Mouse (Mus musculus): ENCODE data around the gene Ttc7b. TPM values are rescaled to one million over a fixed set of nuclear protein-coding genes. Genes with fewer than 3 reads are reported as not detected.

The Ttc7b gene
- total RNA-seq, 2 experiments from 2014 or later, result 168 to 176 TPM

GRCm38 (mm10) chr12:100389878-100390710 is 130.5 kb downstream of the Ttc7b start:
- DNase-seq (ENCODE audit: low spot score in 2 of 2), result peak in 1 of 2 experiments; percentile 67

- DNase-seq (ENCODE audit: low spot score in 2 of 2), result no peak
Observed at GRCm38 (mm10) chr12:100386259-100386658, 134.4 kb downstream of the Ttc7b start.

- no peak for DNase-seq (ENCODE audit: low spot score in 2 of 2)
Observed at GRCm38 (mm10) chr12:100382526-100382925, 138.1 kb downstream of the Ttc7b start.

DNA sequence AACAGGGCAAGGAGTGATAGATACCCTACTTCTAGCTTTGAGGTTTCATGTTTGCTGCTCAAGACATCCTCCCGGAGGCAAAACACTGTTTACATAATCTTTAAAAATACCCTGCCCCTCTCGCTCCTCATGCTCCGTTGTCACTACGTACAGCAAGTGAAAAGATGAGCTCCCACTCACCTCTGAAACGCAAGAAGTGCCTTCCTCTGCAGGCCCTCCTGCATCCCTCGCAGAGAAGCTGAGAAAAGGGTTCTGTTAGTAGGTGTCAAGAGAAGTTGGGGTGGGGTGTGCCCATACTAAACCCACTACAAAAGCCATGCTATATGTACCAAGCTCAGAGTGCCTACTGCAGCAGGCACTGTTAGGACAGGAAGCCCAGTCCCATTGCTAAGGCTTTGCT is 138.7 kb downstream of the Ttc7b start:
- no peak for DNase-seq (ENCODE audit: low spot score in 2 of 2)

GRCm38 (mm10) chr12:100380697-100381291 is 139.8 kb downstream of the Ttc7b start:
- DNase-seq (ENCODE audit: low spot score in 2 of 2), result no peak

- DNase-seq (ENCODE audit: low spot score in 2 of 2), result no peak
Observed at GRCm38 (mm10) chr12:100379833-100380232, 140.8 kb downstream of the Ttc7b start.

GRCm38 (mm10) chr12:100378266-100378665 is 142.4 kb downstream of the Ttc7b start:
- DNase-seq (ENCODE audit: low spot score in 2 of 2), result no peak

DNA sequence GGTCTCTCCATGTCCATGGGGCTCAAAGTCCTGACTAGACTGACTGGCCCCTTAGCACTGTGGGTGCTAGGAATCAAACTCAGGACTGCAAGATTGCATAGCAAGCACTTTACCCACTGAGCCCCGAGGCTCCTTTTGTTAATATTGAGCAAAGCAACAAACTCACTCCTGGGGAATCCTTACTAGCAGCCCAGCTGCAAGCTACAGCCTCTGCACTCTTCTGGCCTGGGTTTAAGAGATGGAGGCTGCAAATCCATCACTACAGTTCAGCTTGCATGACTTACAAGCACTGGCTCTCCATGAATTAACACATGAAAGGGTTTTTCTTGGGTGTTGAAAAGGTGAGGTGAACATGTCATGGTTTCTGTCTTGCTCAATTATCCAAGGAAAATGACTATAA is 142.8 kb downstream of the Ttc7b start:
- DNase-seq (ENCODE audit: low spot score in 2 of 2), result no peak

- DNase-seq (ENCODE audit: low spot score in 2 of 2), result no peak
Observed at GRCm38 (mm10) chr12:100375801-100376200, 144.8 kb downstream of the Ttc7b start.

- DNase-seq (ENCODE audit: low spot score in 2 of 2), result no peak
Observed at GRCm38 (mm10) chr12:100372785-100373184, 147.8 kb downstream of the Ttc7b start.

DNA sequence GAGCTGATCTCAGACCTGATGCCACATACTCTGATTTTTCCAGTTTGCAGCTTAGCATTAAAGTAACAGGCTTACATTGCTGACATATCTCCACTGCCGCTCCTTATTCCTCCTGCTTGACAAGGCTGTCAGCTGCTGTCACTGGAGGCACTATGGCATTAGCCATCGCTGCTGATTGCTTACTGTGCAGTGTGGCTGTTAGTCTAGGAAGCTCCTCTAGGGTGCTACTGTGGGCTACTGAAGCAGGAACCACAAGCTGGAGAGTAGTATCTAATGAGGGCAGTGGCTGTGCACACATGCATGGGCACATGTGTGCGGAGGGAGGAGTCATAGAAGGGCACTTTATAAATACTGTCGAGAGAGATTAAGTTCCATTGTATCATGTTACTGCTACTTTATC is 148.6 kb downstream of the Ttc7b start:
- DNase-seq (ENCODE audit: low spot score in 2 of 2), result no peak

DNA sequence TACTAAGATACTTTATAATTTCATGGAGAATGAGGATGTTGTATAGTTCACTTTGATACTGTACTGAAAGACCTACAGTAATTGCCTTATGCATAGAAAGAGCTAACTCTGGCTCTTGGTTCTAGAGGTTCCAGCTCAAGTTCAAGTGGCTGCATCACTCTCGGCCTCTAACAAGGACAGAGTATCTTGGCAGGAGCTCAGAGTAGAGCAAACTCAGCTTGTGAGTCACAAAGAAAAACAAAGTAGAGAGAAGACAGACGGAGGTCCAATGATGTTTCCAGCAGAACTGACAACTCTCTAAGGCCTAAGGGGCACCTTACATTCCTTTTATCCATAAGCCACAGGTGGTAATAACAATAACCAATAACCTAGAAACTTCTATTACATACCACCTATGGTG is 150.8 kb downstream of the Ttc7b start:
- DNase-seq (ENCODE audit: low spot score in 2 of 2), result no peak

GRCm38 (mm10) chr12:100369220-100369619 is 151.4 kb downstream of the Ttc7b start:
- DNase-seq (ENCODE audit: low spot score in 2 of 2), result no peak

DNA sequence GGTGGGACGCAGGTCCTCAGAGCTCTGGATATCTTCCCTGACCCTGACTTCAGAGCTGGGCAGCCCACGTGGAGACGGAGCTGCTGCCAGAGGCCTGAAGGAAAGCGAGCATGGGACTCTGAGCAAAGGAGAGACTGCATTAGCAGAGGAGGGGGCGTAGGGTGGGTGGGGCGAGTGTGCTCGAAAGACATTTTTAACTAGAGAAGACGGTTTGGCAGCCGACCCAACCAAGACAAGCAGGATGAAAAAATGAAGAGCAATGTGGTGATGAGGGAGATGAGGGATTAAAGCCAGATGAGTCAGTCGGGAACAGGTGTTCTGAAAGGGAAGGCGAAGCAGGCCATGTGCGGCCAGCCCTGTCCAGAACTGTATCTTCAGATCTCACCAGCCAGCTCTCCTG is 159.3 kb downstream of the Ttc7b start:
- peak; percentile 54 to 83 for DNase-seq (ENCODE audit: low spot score in 2 of 2)

- no peak for DNase-seq (ENCODE audit: low spot score in 2 of 2)
Observed at GRCm38 (mm10) chr12:100358040-100358620, 162.5 kb downstream of the Ttc7b start.

DNA sequence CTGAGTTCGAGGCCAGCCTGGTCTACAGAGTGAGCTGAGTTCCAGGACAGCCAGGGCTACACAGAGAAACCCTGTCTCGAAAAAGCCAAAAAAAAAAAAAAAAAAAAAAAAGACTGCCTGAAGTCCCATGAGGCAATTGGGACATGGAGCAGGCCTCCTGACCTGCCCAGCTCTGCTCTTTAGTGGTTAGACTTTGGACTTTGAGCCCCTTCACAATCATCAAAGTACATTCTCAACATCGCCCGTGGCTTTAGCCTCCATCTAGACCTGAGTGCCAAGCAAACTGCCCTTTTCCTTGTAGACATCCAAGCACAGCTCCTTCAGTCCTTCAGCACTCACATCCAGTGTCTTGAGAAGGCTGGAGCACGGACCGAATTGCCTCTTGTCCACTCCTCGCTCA is 164.2 kb downstream of the Ttc7b start:
- no peak for DNase-seq (ENCODE audit: low spot score in 2 of 2)

DNA sequence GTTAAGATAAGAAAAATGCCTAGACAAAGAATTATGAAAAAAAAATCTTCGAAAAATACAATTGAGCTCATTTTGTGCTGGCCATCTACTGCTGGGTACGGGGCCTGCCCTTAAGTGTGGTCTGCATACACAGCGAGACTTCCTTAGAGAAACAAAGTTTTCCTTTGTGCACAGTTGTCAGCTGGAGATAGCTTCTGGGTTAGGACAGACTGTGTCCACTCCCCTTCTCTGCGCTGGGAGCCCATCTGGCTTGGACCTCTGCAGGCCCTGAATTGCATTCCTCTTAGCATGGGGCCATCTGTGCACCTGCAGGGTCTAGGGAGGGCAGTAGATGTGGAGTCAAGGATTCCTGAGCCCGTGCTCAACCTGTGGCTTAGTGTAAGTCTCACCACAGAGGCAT is 165.1 kb downstream of the Ttc7b start:
- no peak for DNase-seq (ENCODE audit: low spot score in 2 of 2)

- no peak for DNase-seq (ENCODE audit: low spot score in 2 of 2)
Observed at GRCm38 (mm10) chr12:100353954-100354353, 166.7 kb downstream of the Ttc7b start.

DNA sequence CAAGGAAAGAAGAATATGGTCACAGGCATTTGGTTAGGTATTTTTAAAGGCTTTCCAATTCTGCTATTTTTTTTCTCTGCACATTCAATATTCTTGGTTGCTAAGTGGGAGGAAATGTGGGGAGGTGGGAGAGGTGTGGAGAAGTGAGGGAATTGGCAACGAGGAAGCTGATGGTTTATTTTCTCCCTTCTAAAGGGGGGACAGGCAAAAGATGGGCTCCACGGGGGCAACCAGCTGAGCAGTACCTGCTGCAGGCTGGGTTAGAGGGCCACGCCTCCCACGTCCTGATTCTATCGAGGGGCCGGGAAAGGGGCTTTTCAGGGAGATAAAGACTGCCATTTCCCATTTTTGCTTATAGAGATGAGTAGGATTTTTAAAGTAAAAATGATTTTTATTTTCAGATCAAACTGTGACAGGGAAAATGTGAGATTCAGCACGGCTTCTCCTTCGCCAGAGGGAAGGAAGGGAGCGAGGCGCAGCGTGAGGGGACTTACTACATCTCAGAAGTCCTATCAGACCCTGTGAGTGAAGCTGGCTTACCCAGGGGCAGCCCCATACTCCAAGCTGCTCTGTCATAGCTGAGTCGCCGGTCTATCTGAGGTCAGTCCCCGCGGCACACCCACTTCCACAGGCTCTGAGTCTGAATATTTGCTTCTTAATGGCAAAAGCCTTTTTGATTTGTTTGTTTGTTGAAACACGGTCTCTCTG is 167.4 kb downstream of the Ttc7b start:
- no peak for DNase-seq (ENCODE audit: low spot score in 2 of 2)

DNA sequence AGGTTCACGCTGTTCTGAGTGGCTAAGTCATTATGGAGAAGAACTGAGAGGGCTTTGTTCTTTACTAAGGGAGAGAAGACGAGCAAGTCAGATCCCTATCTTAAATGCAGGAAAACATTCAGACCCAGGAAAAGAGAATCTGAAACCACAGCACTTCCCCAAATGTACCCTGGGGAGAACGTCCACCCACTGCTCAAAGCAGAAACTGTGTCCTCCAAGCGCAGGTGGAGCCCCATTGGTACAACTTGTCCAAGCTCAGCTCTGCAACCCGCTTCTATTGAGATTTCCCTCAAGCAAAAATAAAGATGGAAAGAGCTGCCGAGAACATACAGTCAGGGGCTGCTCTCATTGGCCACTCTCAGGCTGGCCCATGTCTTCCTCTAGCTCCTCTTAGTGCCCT is 168.5 kb downstream of the Ttc7b start:
- no peak for DNase-seq (ENCODE audit: low spot score in 2 of 2)

GRCm38 (mm10) chr12:100343554-100343953 is 177.1 kb downstream of the Ttc7b start:
- DNase-seq (ENCODE audit: low spot score in 2 of 2), result no peak

GRCm38 (mm10) chr12:100341614-100342013 is 179.0 kb downstream of the Ttc7b start:
- peak in 1 of 2 experiments; percentile 58 for DNase-seq (ENCODE audit: low spot score in 2 of 2)
